Mouse (Mus musculus): ENCODE data around the gene Srgap2.
"Not testable (repeated sequence)": the region's sequence is repeated elsewhere in the genome, so short reads cannot be mapped to it uniquely, and the experiment has no call there.

Gene Srgap2

DNA sequence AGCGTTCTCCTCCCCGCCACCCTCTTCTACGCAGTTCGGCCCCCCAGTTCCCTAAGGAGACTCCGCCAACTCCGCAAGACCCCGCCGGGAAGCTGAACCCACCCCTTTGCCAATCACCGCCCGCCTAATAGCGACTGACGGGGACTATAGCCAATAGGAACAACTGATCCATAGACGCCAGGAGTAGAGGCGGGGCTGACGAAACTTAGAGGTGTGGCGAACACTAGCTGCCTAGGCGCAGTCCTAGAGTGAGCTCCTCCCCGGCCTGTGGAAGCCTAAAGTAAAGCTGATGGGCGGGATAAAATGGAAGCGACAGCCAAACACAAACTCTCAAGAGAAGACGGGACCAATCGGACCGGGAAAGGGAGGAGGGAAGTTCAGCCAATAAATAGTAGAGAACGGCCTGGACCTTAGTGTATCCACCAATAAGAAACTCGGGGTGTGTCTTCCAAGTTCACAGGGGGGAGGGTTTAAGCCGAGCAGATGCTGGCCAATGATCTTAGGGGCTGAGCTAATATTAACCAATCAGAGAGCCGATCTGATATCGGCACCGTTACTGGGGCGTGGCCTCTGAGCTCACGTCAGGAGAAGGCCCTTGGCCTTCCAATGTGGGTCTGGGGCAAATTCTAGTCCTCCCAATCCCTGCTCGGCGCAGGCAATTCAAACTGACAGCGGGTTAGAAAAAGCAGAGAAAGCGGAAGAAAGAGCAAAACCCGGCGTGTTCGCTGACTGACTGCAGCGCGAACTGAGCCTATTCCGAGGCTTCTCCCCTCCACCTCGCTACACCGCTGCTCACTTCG is at the start of gene Srgap2, which contains the start of gene Fam72a:
TSS of gene Srgap2 (minus strand) at position 72 of the 800 bp plus-strand sequence.
TSS of gene Fam72a (plus strand) at position 623 of the 800 bp plus-strand sequence.
- DNase-seq (ENCODE audit: low read depth), result peak; percentile 99

DNA sequence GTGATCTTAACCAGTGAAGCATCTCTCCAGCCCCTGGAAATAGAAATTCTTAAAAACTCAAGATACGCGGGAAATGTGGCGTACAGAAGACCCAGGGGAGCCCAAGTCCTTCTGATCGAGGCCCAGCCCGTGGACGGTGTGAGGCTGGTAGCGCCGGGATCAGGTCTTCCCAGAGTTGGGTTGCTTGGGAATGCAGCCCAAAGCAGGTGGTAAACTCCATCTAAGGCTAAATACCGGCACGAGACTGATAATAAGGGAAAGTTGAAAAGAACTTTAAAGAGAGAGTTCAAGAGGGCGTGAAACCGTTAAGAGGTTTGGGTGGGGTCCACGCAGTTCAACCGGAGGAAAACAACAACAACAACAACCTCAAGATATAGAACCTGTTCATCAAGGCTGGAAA is 46.6 kb upstream of the Srgap2 start:
- peak; percentile 58 for DNase-seq (ENCODE audit: low read depth)

- DNase-seq (ENCODE audit: low read depth), result no peak
Measured at GRCm38 (mm10) chr1:131570391-131570790, 43.2 kb upstream of the Srgap2 start.

GRCm38 (mm10) chr1:131569721-131570120 is 42.6 kb upstream of the Srgap2 start:
- no peak for DNase-seq (ENCODE audit: low read depth)

- DNase-seq (ENCODE audit: low read depth), result not testable (repeated sequence)
Measured at GRCm38 (mm10) chr1:131566056-131566455, 38.9 kb upstream of the Srgap2 start.

DNA sequence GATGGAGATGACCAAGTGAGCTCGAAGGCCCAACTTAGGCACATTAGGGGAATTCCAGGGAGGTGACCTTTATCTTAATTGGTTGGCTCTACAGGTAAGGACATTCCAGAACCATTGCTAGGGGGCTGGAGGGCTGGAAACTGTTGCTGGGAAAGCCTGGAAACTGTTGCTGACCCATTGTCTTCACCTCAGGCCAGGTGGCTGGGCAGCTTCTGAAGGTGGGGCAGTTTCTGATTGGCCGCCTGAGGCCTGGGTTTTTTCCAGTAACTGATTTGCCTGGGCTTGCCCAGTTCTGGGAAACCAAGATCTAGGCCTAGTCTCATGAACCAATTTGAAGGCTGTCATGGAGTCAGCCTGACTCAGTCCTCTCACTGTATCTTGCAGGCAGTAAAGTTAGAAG is 34.9 kb upstream of the Srgap2 start:
- DNase-seq (ENCODE audit: low read depth), result no peak

- DNase-seq (ENCODE audit: low read depth), result no peak
Measured at GRCm38 (mm10) chr1:131560500-131560899, 33.3 kb upstream of the Srgap2 start.

- peak; percentile 95 for DNase-seq (ENCODE audit: low read depth)
Measured at GRCm38 (mm10) chr1:131555042-131555812, 28.1 kb upstream of the Srgap2 start.

GRCm38 (mm10) chr1:131553428-131553827 is 26.3 kb upstream of the Srgap2 start:
- DNase-seq (ENCODE audit: low read depth), result no peak

- peak; percentile 77 for DNase-seq (ENCODE audit: low read depth)
Measured at GRCm38 (mm10) chr1:131551956-131552355, 24.8 kb upstream of the Srgap2 start.

DNA sequence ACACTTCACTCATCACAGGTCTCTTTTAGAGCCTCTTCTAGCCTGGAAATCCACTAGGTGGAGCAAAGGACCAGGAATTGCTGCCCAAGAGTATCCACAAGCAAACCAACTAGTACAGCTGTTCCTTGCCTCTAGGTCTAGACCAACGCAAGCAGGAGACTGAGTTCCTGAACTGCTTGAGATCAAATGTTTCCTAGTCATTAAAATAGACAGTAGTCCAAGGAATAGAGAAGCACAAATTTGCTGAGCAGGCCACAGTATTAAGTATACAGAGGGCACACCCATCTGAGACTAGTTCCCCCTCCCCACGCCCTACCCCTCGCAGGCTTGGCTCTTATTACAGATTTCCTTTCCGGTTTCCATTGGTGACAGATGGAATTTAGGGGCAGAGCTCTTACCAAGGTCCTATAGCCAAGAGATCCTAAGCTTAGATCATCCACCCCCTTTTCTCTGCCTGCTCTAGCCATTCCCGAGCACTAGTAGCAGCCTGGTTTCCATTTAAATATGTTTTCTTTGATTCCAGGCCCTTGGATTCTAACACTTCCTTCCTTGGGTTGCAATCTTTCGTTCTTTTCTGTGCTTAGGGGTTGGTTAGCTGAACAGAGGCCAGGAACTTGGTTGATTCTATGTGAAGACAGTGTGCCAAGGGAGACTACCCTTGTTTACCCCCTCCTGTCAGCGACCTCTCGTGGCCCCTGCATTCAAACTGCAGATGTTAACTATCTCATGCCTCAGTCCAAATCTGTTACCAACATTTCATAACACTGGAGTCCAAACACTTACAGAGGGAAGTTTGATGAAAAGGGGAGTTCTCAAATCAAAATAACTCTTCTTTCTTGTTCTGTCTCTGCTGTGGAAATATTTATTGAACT is 21.6 kb upstream of the Srgap2 start:
- DNase-seq (ENCODE audit: low read depth), result peak; percentile 71

GRCm38 (mm10) chr1:131546798-131547690 is 19.9 kb upstream of the Srgap2 start:
- no peak for DNase-seq (ENCODE audit: low read depth)

DNA sequence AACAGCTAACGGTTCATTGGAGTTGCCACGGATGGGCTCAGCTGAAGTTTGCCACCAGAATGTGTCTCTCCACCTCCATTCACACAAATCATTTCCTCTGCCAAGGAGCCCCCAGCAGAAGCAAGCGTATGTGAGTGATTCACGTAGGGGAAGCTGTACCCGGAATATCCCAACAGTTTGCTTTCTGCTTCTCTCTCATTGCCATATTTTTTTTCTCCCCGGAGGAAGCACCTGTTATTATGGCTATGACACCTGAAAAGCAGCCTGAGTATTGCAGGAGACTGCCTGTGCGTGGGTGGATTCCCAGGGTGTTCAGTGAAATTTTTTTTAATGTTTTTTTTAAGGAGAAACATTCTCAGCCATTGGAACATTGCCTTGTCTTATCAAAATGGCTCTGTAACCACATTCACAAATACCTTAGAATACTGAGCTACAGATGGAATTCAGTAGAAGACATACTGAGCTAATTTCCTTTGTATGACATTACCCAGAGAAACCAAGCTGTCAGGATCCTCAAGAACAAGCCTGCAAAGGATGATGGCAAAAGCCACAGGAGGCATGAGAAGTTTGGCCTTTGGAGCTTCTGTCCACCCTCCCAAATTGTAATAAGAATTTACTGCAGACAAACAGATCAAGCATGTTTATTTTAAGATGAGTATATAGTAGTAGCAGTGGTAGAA is 16.9 kb upstream of the Srgap2 start:
- DNase-seq (ENCODE audit: low read depth), result no peak

- peak; percentile 68 for DNase-seq (ENCODE audit: low read depth)
Measured at GRCm38 (mm10) chr1:131541903-131542302, 14.8 kb upstream of the Srgap2 start.

- peak; percentile 70 for DNase-seq (ENCODE audit: low read depth)
Measured at GRCm38 (mm10) chr1:131541431-131541830, 14.3 kb upstream of the Srgap2 start.

DNA sequence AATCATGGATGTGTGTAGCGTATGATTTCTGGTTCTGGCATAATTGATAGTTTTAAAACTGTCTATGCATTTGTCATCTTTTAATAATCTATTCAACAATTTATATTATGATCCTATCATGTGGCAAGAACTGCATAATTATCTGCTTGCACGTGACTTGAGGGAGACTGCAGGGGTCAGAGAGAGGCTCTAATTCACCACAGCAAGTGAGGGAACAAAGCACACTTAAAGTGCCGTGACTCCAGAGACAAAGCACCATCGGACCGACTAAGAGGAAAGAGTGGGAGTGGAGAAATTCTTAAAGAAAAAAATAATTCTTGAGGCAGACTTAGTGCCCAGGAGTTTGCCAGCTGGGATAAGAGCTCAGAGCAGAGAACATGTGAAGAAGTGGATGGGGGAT is 13.6 kb upstream of the Srgap2 start:
- DNase-seq (ENCODE audit: low read depth), result no peak

- peak; percentile 83 for DNase-seq (ENCODE audit: low read depth)
Measured at GRCm38 (mm10) chr1:131539771-131540170, 12.6 kb upstream of the Srgap2 start.

GRCm38 (mm10) chr1:131528561-131529166 is 1.5 kb upstream of the Srgap2 start:
- DNase-seq (ENCODE audit: low read depth), result peak; percentile 15

DNA sequence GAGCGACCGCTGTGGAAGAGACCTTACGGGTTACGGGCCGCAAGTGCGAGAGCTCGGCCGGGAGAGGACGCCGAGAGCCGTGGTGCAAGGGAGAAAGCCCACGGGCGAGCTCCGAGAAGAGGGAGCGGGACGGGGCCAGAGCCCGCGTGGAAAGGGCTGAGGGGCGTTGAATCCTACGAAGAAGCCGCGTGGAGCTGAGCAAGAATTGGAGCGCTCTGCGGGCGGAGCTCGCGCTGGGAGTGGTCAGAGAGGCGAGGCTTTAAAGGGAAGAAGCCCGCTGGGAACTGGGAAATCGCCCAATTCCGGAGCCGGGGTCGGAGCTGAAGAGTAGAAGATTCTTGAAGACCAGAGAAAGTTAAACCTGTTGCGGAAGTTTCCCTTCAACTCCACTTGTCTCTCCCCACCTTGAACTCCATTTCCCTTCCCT is 942 bp upstream of the Srgap2 start:
- DNase-seq (ENCODE audit: low read depth), result peak; percentile 81

All from NIH3T3 (cell line).